14 mouse cellular contexts compared by ENCODE assay signal in the genomic region with DNA sequence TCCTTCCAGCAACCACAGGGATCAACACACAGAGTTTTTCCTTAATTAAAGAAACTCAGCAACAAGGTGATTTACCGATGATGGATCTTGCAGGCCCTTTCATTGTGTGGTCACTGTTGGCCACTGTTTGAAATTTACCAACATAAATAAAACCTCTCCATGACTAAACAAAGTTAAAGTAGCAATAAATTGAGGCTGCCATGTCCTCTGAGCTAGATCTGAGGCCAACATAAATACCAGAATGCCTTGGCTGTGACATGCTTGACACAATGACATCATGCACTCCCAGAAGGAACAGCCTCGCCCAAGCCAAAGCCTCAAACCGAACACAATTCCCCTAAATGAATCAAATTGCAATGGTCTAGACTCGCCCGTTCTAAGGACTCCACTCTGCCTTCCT.
DNase-seq lines count a peak whose midpoint lies in the region; ATAC-seq and TF ChIP-seq lines count a peak whose summit lies in the region.
"Had no signal": no experiment of that assay in that cellular context is flagged by ENCODE, and none has a peak within 500 bp of the region (broad histone marks: within the 10 kb centered on the region; RNA-seq: fewer than 3 reads in every experiment).

No protein-coding gene starts in this region.

- 56% methylated on average over 5 of the region's 5 CpGs for WGBS in heart, embryonic 11.5 days (ENCODE audit: insufficient replicate concordance)
- 55% methylated on average over 5 of the region's 5 CpGs for WGBS in heart, embryonic 14.5 days
- 66% methylated on average over 5 of the region's 5 CpGs for WGBS in liver, postnatal 0 days (ENCODE audit: insufficient replicate concordance)

- peak; percentile 11 for DNase-seq in heart, adult 8-10 months (ENCODE audit: low spot score)
- DNase-seq in Muller cell, postnatal 12 days (ENCODE audit: inconsistent ontology term): peak; percentile 16
- peak; percentile 18 for DNase-seq in lung, postnatal 14 days
- no peak for DNase-seq in cerebellum, adult 18-20 months
- no peak for DNase-seq in liver, postnatal 0 days
- DNase-seq: cerebellum, postnatal 25 days; forebrain, postnatal 0 days; spleen, adult 18-20 months; thymus, postnatal 36 days had no signal

- no peak overlapping the region for H3K27ac ChIP-seq in heart, embryonic 11.5 days (ENCODE audit: low read depth, low read length)
- no peak overlapping the region; a peak in 1 of 4 replicates for H3K27ac ChIP-seq in heart, embryonic 14.5 days (replicated peaks in 1 of 2; ENCODE audit: control insufficient read depth in 1 of 2, insufficient read depth in 1 of 2, low read depth in 2 of 2, low read length in 2 of 2)
- no peak overlapping the region for H3K27ac ChIP-seq in liver, postnatal 0 days (ENCODE audit: low read depth)
- H3K27ac ChIP-seq: liver, embryonic 14.5 days had no signal

- no peaks in the 10 kb centered on the region for H3K27me3 ChIP-seq in heart, embryonic 11.5 days (ENCODE audit: control insufficient read depth, insufficient read depth, low read length)
- no peaks in the 10 kb centered on the region for H3K27me3 ChIP-seq in heart, embryonic 14.5 days (ENCODE audit: control insufficient read depth, insufficient read depth, low read length)
- H3K27me3 ChIP-seq in liver, postnatal 0 days (ENCODE audit: insufficient read depth, low read length): no peaks in the 10 kb centered on the region
- H3K27me3 ChIP-seq: heart, embryonic 13.5 days had no signal

- no peak overlapping the region for H3K4me2 ChIP-seq in heart, embryonic 11.5 days
- H3K4me2 ChIP-seq in heart, embryonic 14.5 days (ENCODE audit: low read length): no peak overlapping the region
- no peak overlapping the region for H3K4me2 ChIP-seq in liver, postnatal 0 days (ENCODE audit: low read depth, low read length)
- H3K4me2 ChIP-seq: heart, embryonic 13.5 days had no signal

- no peaks in the 10 kb centered on the region for H3K36me3 ChIP-seq in heart, embryonic 11.5 days (ENCODE audit: control insufficient read depth, insufficient read depth, low read length)
- no peaks in the 10 kb centered on the region for H3K36me3 ChIP-seq in heart, embryonic 14.5 days (ENCODE audit: control insufficient read depth, insufficient read depth, low read length)
- H3K36me3 ChIP-seq in liver, postnatal 0 days (replicated peaks; ENCODE audit: insufficient read depth, low read length): no peaks in the 10 kb centered on the region
- H3K36me3 ChIP-seq: heart, embryonic 13.5 days had no signal

- H3K4me3 ChIP-seq in heart, embryonic 11.5 days (ENCODE audit: low read depth, low read length): no peak overlapping the region
- no peak overlapping the region for H3K4me3 ChIP-seq in heart, embryonic 14.5 days (ENCODE audit: control insufficient read depth in 1 of 2, insufficient read depth in 1 of 2, low read depth in 1 of 2, low read length in 2 of 2)
- H3K4me3 ChIP-seq in liver, postnatal 0 days (ENCODE audit: low read depth, low read length): no peak overlapping the region
- H3K4me3 ChIP-seq: heart, embryonic 13.5 days had no signal

- H3K9ac ChIP-seq in heart, embryonic 11.5 days (ENCODE audit: low read depth, low read length): no peak overlapping the region
- H3K9ac ChIP-seq in heart, embryonic 14.5 days (ENCODE audit: low read length): no peak overlapping the region
- no peak overlapping the region for H3K9ac ChIP-seq in liver, postnatal 0 days (replicated peaks)
- H3K9ac ChIP-seq: forebrain, postnatal 0 days; heart, embryonic 13.5 days; liver, embryonic 14.5 days had no signal

- H3K9me3 ChIP-seq in heart, embryonic 11.5 days (replicated peaks; ENCODE audit: control insufficient read depth, low read length): no peaks in the 10 kb centered on the region
- H3K9me3 ChIP-seq in heart, embryonic 14.5 days (ENCODE audit: control insufficient read depth, low read length): no peaks in the 10 kb centered on the region
- no peaks in the 10 kb centered on the region for H3K9me3 ChIP-seq in liver, postnatal 0 days (ENCODE audit: low read length)
- H3K9me3 ChIP-seq: heart, embryonic 13.5 days had no signal

- no peak for TF ChIP-seq CTCF in liver, postnatal 0 days (IDR thresholded peaks at IDR 0.05; ENCODE audit: low read depth)

- H3K4me1 ChIP-seq in heart, embryonic 11.5 days (ENCODE audit: control insufficient read depth, insufficient read depth, low read length): no peaks in the 10 kb centered on the region
- peaks cover 0 to 3% of the 10 kb centered on the region in 2 experiments; a peak in 1 of 4 replicates for H3K4me1 ChIP-seq in heart, embryonic 14.5 days (ENCODE audit: control insufficient read depth in 2 of 2, insufficient read depth in 2 of 2, low read length in 2 of 2)
- H3K4me1 ChIP-seq in liver, postnatal 0 days (ENCODE audit: insufficient read depth): no peaks in the 10 kb centered on the region

- ATAC-seq in heart, embryonic 11.5 days (replicated peaks; ENCODE audit: insufficient number of reproducible peaks, low FRiP score, low TSS enrichment): no peak
- peak; percentile 43; the same call in 1 of the 2 replicates for ATAC-seq in heart, embryonic 14.5 days (ENCODE audit: insufficient number of reproducible peaks, insufficient read depth, low FRiP score, low read depth)
- no peak for ATAC-seq in monocyte, adult 5-6 weeks (replicated peaks; ENCODE audit: insufficient number of reproducible peaks, low FRiP score, low TSS enrichment, poor library complexity, severe bottlenecking)
- no peak for ATAC-seq in liver, postnatal 0 days
- ATAC-seq: forebrain, postnatal 0 days had no signal

- TF ChIP-seq EP300 in liver, postnatal 0 days (IDR thresholded peaks at IDR 0.05; ENCODE audit: low read depth): no peak

Comparison
In these comparisons a context has a peak if more than half of its experiments do, and no peak if none do; other contexts are left out.
1. DNase-seq: peak in heart, adult 8-10 months (single experiment), Muller cell, postnatal 12 days (single experiment) and lung, postnatal 14 days (single experiment); none in cerebellum, adult 18-20 months (0 of 2) and liver, postnatal 0 days (single experiment).